Mouse (Mus musculus) stomach, postnatal 0 days (tissue): ENCODE data around the gene Senp6. TPM values are rescaled to one million over a fixed set of nuclear protein-coding genes. Genes with fewer than 3 reads are reported as not detected.
"Not testable (repeated sequence)": the region's sequence is repeated elsewhere in the genome, so short reads cannot be mapped to it uniquely, and the experiment has no call there.

Source experiments
- ATAC-seq: fragments of 200-750 bp; cut with Nextera tagmentation; 2 replicates; pipeline ENCODE4 v1.8.0; 2017; ENCODE audit not compliant: low FRiP score, low TSS enrichment
- DNase-seq: peaks from one replicate; pipeline ENCODE4 v3.0.0-alpha.2; 2016; ENCODE audit warnings: low spot score
- H3K27ac ChIP-seq: fragments of 300-500 bp; sonication (generic); replicated peaks from 2 replicates; pipeline ENCODE4 v1.5.1; 2014; ENCODE audit warnings: mild to moderate bottlenecking, control low read depth
- H3K27me3 ChIP-seq: fragments of 300-500 bp; sonication (generic); 2 replicates; pipeline ENCODE4 v1.6.1; 2014; ENCODE audit warnings: low read length; ENCODE audit not compliant: control insufficient read depth, insufficient read depth
- H3K36me3 ChIP-seq: fragments of 300-500 bp; sonication (generic); 2 replicates; pipeline ENCODE4 v1.6.1; 2014; ENCODE audit warnings: low read length, mixed read lengths; ENCODE audit not compliant: control insufficient read depth, insufficient read depth
- H3K4me1 ChIP-seq: fragments of 300-500 bp; sonication (generic); replicated peaks from 2 replicates; pipeline ENCODE4 v1.6.1; 2014; ENCODE audit warnings: antibody characterized with exemption; ENCODE audit not compliant: control insufficient read depth, insufficient read depth
- H3K4me2 ChIP-seq: fragments of 300-500 bp; sonication (generic); replicated peaks from 2 replicates; pipeline ENCODE4 v1.6.1; 2014; ENCODE audit warnings: low read depth, mild to moderate bottlenecking, control low read depth, moderate library complexity
- H3K4me3 ChIP-seq: fragments of 300-500 bp; sonication (generic); 2 replicates; pipeline ENCODE4 v1.5.1; 2014; ENCODE audit warnings: low read depth, low read length, control low read depth
- H3K9ac ChIP-seq: fragments of 300-500 bp; sonication (generic); 2 replicates; pipeline ENCODE4 v1.6.1; 2014; ENCODE audit warnings: mild to moderate bottlenecking, low read length, control low read depth, mixed read lengths
- H3K9me3 ChIP-seq: fragments of 300-500 bp; sonication (generic); 2 replicates; pipeline ENCODE4 v1.6.1; 2016; ENCODE audit warnings: low read length; ENCODE audit not compliant: control insufficient read depth
- CTCF ChIP-seq: IDR thresholded peaks from 2 replicates; pipeline ENCODE4 v1.5.1; 2016; ENCODE audit warnings: antibody characterized with exemption, low read depth, mild to moderate bottlenecking, moderate library complexity
- EP300 ChIP-seq: optimal IDR thresholded peaks from 2 replicates; pipeline ENCODE3; 2016; ENCODE audit warnings: antibody characterized with exemption
- WGBS: fragments of 180-500 bp; shearing (Covaris S2); extraction: QIAGEN DNeasy Blood & Tissue Kit; methylation state at CpG from one replicate; pipeline ENCODE4 v1.1.7; 2014; 5-methylcytosine and 5-hydroxymethylcytosine counted together
- polyA plus RNA-seq: library from polyadenylated mRNA; unstranded; fragments of >200 nt; fragmentation: Nextera tagmentation; extraction: Ambion mirVana; gene quantifications from 2 replicates; pipeline ENCODE4 v1.2.1, GENCODE M21; 2015

Gene Senp6
- polyA plus RNA-seq, 1 experiment from 2014 or later, result 30.2 TPM

- Histone ChIP-seq H3K27me3 (no peaks in the 10 kb centered on the region), H3K27ac (no peak overlapping the region), H3K4me1 (no peaks in the 10 kb centered on the region), H3K9ac (no peak overlapping the region), H3K4me3 (no peak overlapping the region), H3K4me2 (no peak overlapping the region), H3K36me3 (no peaks in the 10 kb centered on the region), H3K9me3 (no peaks in the 10 kb centered on the region)
- DNase-seq (no peak), ATAC-seq (peak; percentile 29; the same call in 1 of the 2 replicates)
- 48% methylated on average over 6 of the region's 6 CpGs for WGBS
- TF ChIP-seq EP300, result no peak
- TF ChIP-seq CTCF, result no peak
Measured at GRCm38 (mm10) chr9:80026581-80027021, 40.1 kb upstream of the Senp6 start.

- Histone ChIP-seq H3K9ac (no peak overlapping the region), H3K27me3 (no peaks in the 10 kb centered on the region), H3K4me1 (no peaks in the 10 kb centered on the region), H3K36me3 (no peaks in the 10 kb centered on the region), H3K4me2 (no peak overlapping the region), H3K4me3 (no peak overlapping the region), H3K9me3 (no peaks in the 10 kb centered on the region), H3K27ac (no peak overlapping the region)
- no peak for DNase-seq
- TF ChIP-seq EP300 (no peak), CTCF (no peak)
- ATAC-seq, result no peak
- WGBS, result 79% methylated on average over 13 of the region's 13 CpGs
Measured at GRCm38 (mm10) chr9:80037262-80037996, 29.3 kb upstream of the Senp6 start.

- DNase-seq, result no peak
- no peak overlapping the region for H3K4me2 ChIP-seq
- no peak for ATAC-seq
- no peaks in the 10 kb centered on the region for H3K36me3 ChIP-seq
- H3K27ac ChIP-seq, result no peak overlapping the region
- H3K9me3 ChIP-seq, result no peaks in the 10 kb centered on the region
- no peaks in the 10 kb centered on the region for H3K27me3 ChIP-seq
- no peak overlapping the region for H3K9ac ChIP-seq
- no peak overlapping the region for H3K4me3 ChIP-seq
- TF ChIP-seq EP300 (no peak), CTCF (no peak)
- H3K4me1 ChIP-seq, result no peaks in the 10 kb centered on the region
Measured at GRCm38 (mm10) chr9:80037997-80038383, 28.7 kb upstream of the Senp6 start.

- Histone ChIP-seq H3K4me1 (no peaks in the 10 kb centered on the region), H3K4me3 (no peak overlapping the region), H3K9me3 (no peaks in the 10 kb centered on the region), H3K27me3 (no peaks in the 10 kb centered on the region), H3K4me2 (no peak overlapping the region), H3K9ac (no peak overlapping the region), H3K36me3 (no peaks in the 10 kb centered on the region), H3K27ac (no peak overlapping the region)
- no peak for ATAC-seq
- DNase-seq, result no peak
- WGBS, result 43% methylated on average over 2 of the region's 2 CpGs
- TF ChIP-seq CTCF, result no peak
- no peak for TF ChIP-seq EP300
Measured at GRCm38 (mm10) chr9:80039296-80039815, 27.3 kb upstream of the Senp6 start.

- H3K27ac ChIP-seq, H3K4me3 ChIP-seq, H3K9me3 ChIP-seq, H3K4me2 ChIP-seq, H3K4me1 ChIP-seq, H3K36me3 ChIP-seq, H3K27me3 ChIP-seq, ATAC-seq, DNase-seq, H3K9ac ChIP-seq: not testable (repeated sequence)
- 65% methylated on average over 4 of the region's 4 CpGs for WGBS
Measured at GRCm38 (mm10) chr9:80044301-80044700, 22.4 kb upstream of the Senp6 start.

GRCm38 (mm10) chr9:80049271-80049670, 17.4 kb upstream of the Senp6 start:
- not testable (repeated sequence) for H3K4me2 ChIP-seq, H3K9ac ChIP-seq, H3K36me3 ChIP-seq, H3K4me1 ChIP-seq, H3K4me3 ChIP-seq, H3K27me3 ChIP-seq, H3K27ac ChIP-seq, H3K9me3 ChIP-seq, ATAC-seq, DNase-seq
- WGBS, result 49% methylated on average over 5 of the region's 5 CpGs
